In the genomic region with DNA sequence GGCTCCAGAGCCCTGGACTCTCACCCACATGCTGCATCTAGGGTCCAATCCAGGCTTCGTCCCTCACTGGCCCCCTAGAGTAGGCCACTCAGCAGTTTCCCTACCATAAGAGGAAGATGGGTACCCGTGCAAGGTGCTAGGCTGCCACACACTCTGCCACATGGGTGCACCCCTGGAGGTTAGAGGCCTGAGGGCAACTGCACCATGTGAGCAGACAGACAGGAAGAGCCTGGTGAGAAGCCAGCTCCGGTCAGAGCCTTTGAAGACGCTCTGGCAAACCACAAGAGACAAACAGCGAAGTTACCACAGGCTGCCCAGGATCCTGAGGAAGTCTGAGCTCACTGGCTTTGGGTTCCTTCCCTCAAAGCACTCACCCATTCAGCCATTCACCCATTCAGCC, we compare ENCODE assay signal across 18 mouse cellular contexts. TPM values are rescaled to one million over a fixed set of nuclear protein-coding genes. Genes with fewer than 3 reads are reported as not detected.
DNase-seq lines count a peak whose midpoint lies in the region; ATAC-seq lines count a peak whose summit lies in the region.
"Had no signal": no experiment of that assay in that cellular context is flagged by ENCODE, and none has a peak within 500 bp of the region (broad histone marks: within the 10 kb centered on the region; RNA-seq: fewer than 3 reads in every experiment).

No protein-coding gene starts in this region.

- DNase-seq in CD4-positive helper T cell, adult 2 months (ENCODE audit: low read depth, low spot score) = peak; percentile 34
- peak; percentile 65 for DNase-seq in brain, adult 2 months (ENCODE audit: low read depth, low spot score)
- peak; percentile 36 for DNase-seq in thymus, postnatal 0 days (ENCODE audit: low spot score)
- DNase-seq in frontal cortex, postnatal 36 days (ENCODE audit: low spot score in 2 of 2) = no peak
- DNase-seq in Muller cell, postnatal 12 days (ENCODE audit: inconsistent ontology term) = no peak
- DNase-seq: adrenal gland, adult 8-10 months; cerebellum, adult 2 months; gastrocnemius, postnatal 25 days; heart, postnatal 10 days; kidney, postnatal 10 days; liver; lung, adult 18-20 months had no signal

- peak; percentile 63 for ATAC-seq in megakaryocyte, adult 5-6 weeks (ENCODE audit: poor library complexity, severe bottlenecking)
- ATAC-seq in inflammation-experienced regulatory T-cells, adult 6 months = no peak
- ATAC-seq: CD4-positive, CD25-positive, alpha-beta regulatory T cell, adult 4 months; intestine, postnatal 0 days had no signal

RNA-seq across cellular contexts. Expression of a gene that starts 13.3 kb away (rescaled TPM):
- total RNA-seq in megakaryocyte, adult 5-6 weeks (2015) = 1.9 and 2.8 TPM in 2 replicates
- total RNA-seq in megakaryocyte, adult 5-6 weeks (2017) = 2.3 and 3.2 TPM in 2 replicates
- polyA plus RNA-seq in thymus, postnatal 0 days (2015; fragmentation: Nextera tagmentation; extraction: Ambion mirVana) = 6.1 and 7.0 TPM in 2 replicates
- polyA plus RNA-seq in inflammation-experienced regulatory T-cells, adult 6 months (2017; shearing (Covaris generic)) = not detected
- total RNA-seq: MEL had no signal
- polyA plus RNA-seq: CD4-positive, CD25-positive, alpha-beta regulatory T cell, adult 4 months had no signal

RNA-seq across cellular contexts. Expression of a gene that starts 14.4 kb away (rescaled TPM):
- total RNA-seq in megakaryocyte, adult 5-6 weeks (2015) = 107 and 114 TPM in 2 replicates
- total RNA-seq in megakaryocyte, adult 5-6 weeks (2017) = 80.8 and 95.5 TPM in 2 replicates
- polyA plus RNA-seq in thymus, postnatal 0 days (2015; fragmentation: Nextera tagmentation; extraction: Ambion mirVana) = 146 and 152 TPM in 2 replicates
- 10 to 100 TPM in 2 of 3 experiments, 1 to 10 TPM in 1; 5.7 to 45.5 (median 16.1) TPM for polyA plus RNA-seq in inflammation-experienced regulatory T-cells, adult 6 months (2017; shearing (Covaris generic))

RNA-seq across cellular contexts. Expression of a gene that starts 14.7 kb away (rescaled TPM):
- total RNA-seq in megakaryocyte, adult 5-6 weeks (2015) = 9.9 and 11.9 TPM in 2 replicates
- total RNA-seq in megakaryocyte, adult 5-6 weeks (2017) = 26.1 and 28.3 TPM in 2 replicates
- polyA plus RNA-seq in thymus, postnatal 0 days (2015; fragmentation: Nextera tagmentation; extraction: Ambion mirVana) = 29.4 and 34.4 TPM in 2 replicates
- polyA plus RNA-seq in inflammation-experienced regulatory T-cells, adult 6 months (2017; shearing (Covaris generic)) = 10 to 100 TPM; 12.7 to 15.3 (median 13.0) TPM

RNA-seq across cellular contexts. Expression of a gene that starts 45.5 kb away (rescaled TPM):
- 718 and 733 TPM in 2 replicates for total RNA-seq in megakaryocyte, adult 5-6 weeks (2015)
- total RNA-seq in megakaryocyte, adult 5-6 weeks (2017) = 291 and 312 TPM in 2 replicates
- 205 and 252 TPM in 2 replicates for polyA plus RNA-seq in thymus, postnatal 0 days (2015; fragmentation: Nextera tagmentation; extraction: Ambion mirVana)
- 100 to 1,000 TPM; 457 to 620 (median 469) TPM for polyA plus RNA-seq in inflammation-experienced regulatory T-cells, adult 6 months (2017; shearing (Covaris generic))
- polyA plus RNA-seq: myocyte had no signal

RNA-seq across cellular contexts. Expression of a gene that starts 51.4 kb away (rescaled TPM):
- 3.9 and 4.2 TPM in 2 replicates for total RNA-seq in megakaryocyte, adult 5-6 weeks (2015)
- total RNA-seq in megakaryocyte, adult 5-6 weeks (2017) = 2.5 and 2.8 TPM in 2 replicates
- 6.0 and 6.3 TPM in 2 replicates for polyA plus RNA-seq in thymus, postnatal 0 days (2015; fragmentation: Nextera tagmentation; extraction: Ambion mirVana)
- 1 to 10 TPM; 4.4 to 4.9 (median 4.7) TPM for polyA plus RNA-seq in inflammation-experienced regulatory T-cells, adult 6 months (2017; shearing (Covaris generic))

Comparison
In these comparisons a context has a peak if more than half of its experiments do, and no peak if none do; other contexts are left out.
1. DNase-seq: peak in CD4-positive helper T cell, adult 2 months (single experiment), brain, adult 2 months (single experiment) and thymus, postnatal 0 days (single experiment); none in frontal cortex, postnatal 36 days (0 of 2) and Muller cell, postnatal 12 days (single experiment).